Mouse (Mus musculus) left cerebral cortex, postnatal 10 days (tissue): ENCODE results near the gene Olfr263. TPM values are rescaled to one million over a fixed set of nuclear protein-coding genes. Genes with fewer than 3 reads are reported as not detected.
"Not testable (repeated sequence)": the region's sequence is repeated elsewhere in the genome, so short reads cannot be mapped to it uniquely, and the experiment has no call there.

Experiments used
- DNase-seq, 2 experiments: peaks; one replicate each; pipeline ENCODE4 v3.0.0; 2021 to 2022; ENCODE audit warnings: low spot score in 2 of 2, mixed read lengths in 1 of 2; ENCODE audit errors: extremely low spot score in 1 of 2
- intact Hi-C: fragments of 180-260 bp; cut with DNase I; formaldehyde crosslinking; loops from one replicate; pipeline ENCODE4 v1.15.1; 2025
- total RNA-seq, 2 experiments: library from RNA; stranded (reverse); gene quantifications; 2 replicates each; pipeline ENCODE4 v1.2.3; 2021

The Olfr263 gene
- not detected for total RNA-seq

GRCm38 (mm10) chr13:21129339-21129738 lies at the start of gene Olfr263:
Olfr263 (plus strand) TSS chr13:21129639.
- DNase-seq, intact Hi-C loops: not testable (repeated sequence)

- no peak for DNase-seq
- intact Hi-C loops: no loop called here
These were observed 46.8 kb upstream of the Olfr263 start for GRCm38 (mm10) chr13:21082686-21083085.

DNA sequence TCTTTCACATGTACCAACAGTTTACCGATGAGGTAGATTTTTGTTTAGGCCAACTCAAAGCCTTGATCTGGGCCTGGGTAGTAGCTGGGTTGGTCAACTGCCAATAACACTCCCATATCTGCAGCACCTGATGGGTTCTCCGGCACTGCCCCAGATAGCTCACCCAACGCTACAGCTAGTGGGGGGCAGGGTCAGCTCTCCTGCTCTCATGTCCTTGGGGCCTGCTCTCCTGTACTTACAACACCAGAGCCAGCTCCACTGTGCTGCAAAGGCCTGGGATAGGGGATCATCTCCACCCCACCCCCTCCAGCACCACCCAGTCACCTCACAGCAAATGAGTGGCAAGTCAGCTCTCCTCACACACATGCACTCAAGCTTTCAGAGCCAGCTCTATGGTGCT lies 19.7 kb upstream of the Olfr263 start:
- DNase-seq: no peak
- intact Hi-C loops: no loop called here

GRCm38 (mm10) chr13:21110441-21110840 lies 19.0 kb upstream of the Olfr263 start:
- intact Hi-C loops: no loop called here
- DNase-seq: no peak

DNA sequence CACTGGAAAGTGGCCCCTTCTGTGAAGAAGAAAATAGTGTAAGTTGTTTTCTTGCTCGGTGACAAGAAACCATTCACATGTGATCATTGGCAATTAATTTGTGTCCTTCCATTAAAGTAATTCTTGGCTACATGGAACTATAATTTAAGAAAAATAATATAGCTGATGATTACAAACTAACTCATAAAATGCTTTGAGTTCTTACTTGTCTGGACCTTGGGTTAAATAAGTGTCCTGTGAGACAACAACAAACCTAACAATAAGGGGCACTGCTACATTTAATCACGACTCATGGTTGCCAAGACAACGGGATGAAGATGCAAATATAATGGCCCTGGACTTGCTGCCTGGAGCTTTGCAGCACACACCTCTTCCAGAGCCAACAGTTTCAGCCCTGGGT lies 18.3 kb upstream of the Olfr263 start, which contains the start of gene Olfr1369-ps1:
Gene Olfr1369-ps1 (plus strand): TSS at position 301 of the 400 bp plus-strand sequence.
- DNase-seq, intact Hi-C loops: not testable (repeated sequence)

DNA sequence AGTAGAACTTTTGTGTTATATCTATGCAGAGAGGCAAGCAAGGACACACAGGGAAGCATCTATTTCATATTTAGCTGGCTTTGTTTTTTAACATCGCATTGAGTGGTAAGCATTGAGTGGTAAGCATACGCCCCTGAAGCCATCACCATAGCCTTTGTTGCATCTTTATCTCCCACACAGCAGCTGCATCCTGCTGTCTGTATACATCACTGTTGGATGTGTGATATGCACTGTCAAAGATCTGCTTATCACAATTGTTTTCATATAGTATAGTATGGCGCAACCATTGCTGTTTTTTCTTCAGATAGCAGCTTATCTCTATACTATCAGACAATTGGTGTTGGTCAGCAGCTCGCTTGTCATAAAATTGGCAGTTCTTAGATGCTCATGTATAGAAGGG lies 15.3 kb upstream of the Olfr263 start:
- no peak for DNase-seq
- intact Hi-C loops: no loop called here

DNA sequence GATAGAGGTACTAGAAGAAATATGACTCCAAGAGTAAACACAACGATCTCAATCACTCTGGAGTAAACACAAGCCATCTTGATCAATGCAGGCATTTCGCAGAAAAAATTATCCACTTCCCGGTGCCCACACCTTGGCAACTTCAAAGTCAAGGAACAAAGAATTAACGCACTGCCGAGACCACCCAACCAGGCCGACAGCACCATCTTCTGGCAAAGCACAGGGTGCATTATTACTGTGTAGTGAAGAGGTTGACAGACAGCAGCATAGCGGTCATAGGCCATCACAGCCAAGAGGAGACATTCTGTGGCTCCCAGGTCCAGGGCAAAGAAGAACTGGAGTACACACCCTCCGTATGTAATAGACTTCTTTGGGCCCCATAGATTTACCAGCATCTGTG lies 13.0 kb downstream of the Olfr263 start:
- intact Hi-C loops: no loop called here
- no peak for DNase-seq

DNA sequence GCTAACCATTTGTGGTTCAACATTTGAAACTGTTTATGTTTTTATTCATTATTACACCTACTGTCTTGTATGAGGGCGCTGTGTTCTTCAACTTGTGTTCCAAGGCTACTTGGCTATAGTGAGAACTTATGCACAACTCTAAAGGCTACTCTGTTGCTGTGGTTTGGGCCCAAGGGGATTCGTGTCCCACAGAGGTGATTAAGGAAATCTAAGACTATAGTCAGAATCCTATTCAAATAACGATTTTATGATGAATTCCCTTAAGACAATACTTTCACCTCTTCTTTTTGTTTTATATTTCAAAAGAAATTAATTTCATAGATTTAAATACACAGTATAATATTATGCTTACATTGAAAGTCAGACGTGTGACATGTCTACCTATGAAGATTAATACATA lies 16.3 kb downstream of the Olfr263 start, which contains the start of gene Olfr1368:
Gene Olfr1368 (minus strand): TSS at position 101 of the 400 bp plus-strand sequence.
- intact Hi-C loops: no loop called here

DNA sequence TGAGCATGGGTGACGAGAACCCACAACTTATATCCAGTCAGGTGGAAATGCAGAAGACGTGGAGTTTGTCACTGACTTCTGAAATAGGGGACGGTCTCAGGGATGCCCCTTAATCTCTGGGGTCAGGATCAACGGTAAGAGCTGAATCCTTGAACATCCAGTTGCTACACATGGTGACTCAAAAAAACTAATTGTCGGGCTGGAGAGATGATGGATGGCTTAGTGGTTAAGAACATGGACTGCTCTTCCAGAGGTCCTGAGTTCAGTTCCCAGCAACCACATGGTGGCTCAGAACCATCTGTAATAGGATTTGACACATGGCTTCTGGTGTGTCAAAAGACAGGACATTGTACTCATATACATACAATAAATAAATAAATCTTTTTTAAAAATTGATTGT lies 26.4 kb downstream of the Olfr263 start:
- no peak for DNase-seq
- intact Hi-C loops: loop anchor here (5.0 kb wide), 2 partner anchors 844 to 859 kb away; no protein-coding TSS in a partner anchor

More for the DNA sequence above, 16.3 kb downstream of the Olfr263 start, which contains the start of gene Olfr1368:
- DNase-seq: no peak

DNA sequence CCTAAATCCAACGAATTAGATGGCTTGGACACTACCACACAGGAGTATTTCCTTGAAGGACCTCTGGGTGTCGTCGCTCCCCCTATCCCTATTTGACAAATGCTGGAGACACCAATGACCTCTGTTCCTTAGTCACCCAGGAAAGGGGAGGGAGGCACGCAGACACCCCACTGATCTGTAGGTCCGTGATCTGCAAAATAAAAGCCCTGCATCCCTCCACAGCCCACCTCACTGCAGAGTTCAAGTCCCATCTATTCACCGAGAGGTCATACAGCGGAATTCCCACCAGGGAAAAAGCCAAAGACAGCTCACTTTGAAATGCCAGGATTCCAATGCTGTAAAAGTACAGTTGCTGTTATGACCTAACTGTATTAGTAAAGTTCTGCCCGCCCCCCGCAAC lies 28.6 kb downstream of the Olfr263 start:
- DNase-seq: no peak
- intact Hi-C loops: loop anchor here (5.0 kb wide), 2 partner anchors 846 to 861 kb away; no protein-coding TSS in a partner anchor

DNA sequence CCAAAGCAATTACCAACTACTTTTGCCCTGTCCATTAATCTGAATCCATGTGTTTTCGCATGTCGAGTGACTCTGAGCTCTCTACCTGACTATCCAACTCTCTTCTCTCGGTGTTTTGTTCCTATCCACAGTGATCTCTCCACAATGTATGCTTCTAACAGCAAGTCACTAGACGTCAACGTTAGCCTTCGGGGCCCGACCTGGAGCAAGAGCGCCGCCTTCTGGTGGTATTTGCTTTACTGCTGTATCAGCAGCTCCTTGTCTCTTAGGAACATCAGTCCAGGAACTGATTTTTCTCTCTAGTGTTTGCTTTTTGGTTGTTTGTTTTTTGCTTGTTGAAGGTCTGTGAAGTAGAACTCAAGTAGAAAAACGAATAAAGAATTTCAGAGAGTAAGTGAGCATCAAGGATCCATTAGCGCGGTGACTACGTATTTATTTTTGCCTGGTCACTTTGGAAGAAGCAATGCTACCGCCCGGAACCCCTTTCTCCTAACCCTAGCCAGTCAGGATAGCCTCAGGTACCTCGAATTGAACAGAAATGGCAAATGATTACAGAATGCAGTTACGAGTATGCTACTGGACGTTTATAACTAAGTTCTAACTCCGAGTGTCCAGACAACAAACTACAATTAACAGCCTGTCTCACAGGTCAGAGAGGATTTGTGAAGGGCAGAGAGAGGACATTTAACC lies 29.5 kb downstream of the Olfr263 start:
- DNase-seq: peak; percentile 80 to 87
- intact Hi-C loops: loop anchor here (5.0 kb wide), 2 partner anchors 847 to 862 kb away; no protein-coding TSS in a partner anchor

- peak in 1 of 2 experiments; percentile 32 for DNase-seq
- intact Hi-C loops: loop anchor here (5.0 kb wide), 2 partner anchors 847 to 862 kb away; no protein-coding TSS in a partner anchor
These were observed 30.0 kb downstream of the Olfr263 start for GRCm38 (mm10) chr13:21159475-21159819.

DNA sequence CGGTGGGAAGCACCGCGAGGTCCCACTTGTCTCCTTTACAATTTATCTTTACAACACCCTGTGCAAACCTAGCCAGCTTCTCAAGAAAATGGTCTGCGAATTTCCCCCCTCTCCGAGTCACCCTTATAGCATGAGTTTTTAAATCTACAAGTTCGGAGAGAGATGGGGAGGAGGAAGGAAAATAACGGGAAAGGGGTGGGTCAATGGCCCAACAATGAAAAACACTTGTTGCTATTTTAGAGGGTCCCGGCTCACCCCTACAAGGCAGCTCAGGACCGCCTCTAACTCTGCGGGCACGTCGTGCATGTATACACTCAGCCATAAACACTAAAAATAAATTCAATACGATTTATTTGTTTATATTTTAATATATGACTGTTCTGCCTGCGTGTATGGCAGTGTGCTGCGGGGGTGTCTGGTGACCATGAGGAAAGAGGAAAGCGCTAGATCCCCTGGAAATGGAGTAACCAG lies 30.6 kb downstream of the Olfr263 start:
- DNase-seq: no peak
- intact Hi-C loops: loop anchor here (5.0 kb wide), 1 partner anchor 72 kb away; no protein-coding TSS in a partner anchor

GRCm38 (mm10) chr13:21160657-21161590 lies 31.5 kb downstream of the Olfr263 start:
- intact Hi-C loops: loop anchor here (5.0 kb wide), 1 partner anchor 71 kb away; no protein-coding TSS in a partner anchor
- DNase-seq: peak; percentile 88 to 89

GRCm38 (mm10) chr13:21161591-21161990 lies 32.2 kb downstream of the Olfr263 start:
- intact Hi-C loops: loop anchor here (5.0 kb wide), 1 partner anchor 71 kb away; no protein-coding TSS in a partner anchor
- no peak for DNase-seq

DNA sequence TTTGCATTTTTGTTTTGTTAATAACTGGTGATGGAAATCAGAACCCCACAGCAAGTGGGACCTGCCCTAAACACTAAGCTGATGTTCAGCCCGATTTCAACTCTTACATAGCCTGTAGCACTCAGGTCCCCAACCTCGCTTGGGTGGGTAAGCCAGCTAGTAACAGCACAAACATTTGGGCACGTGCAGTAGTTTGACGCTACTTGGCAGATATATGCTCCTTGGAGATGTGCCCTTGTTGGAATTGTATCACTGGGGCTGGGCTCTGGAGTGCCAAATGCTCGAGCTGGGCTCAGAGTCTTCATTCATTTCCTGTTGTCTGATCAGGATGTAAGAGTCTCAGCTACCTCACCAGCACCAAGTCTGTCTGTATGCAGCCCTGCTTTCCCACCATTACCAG lies 33.2 kb downstream of the Olfr263 start:
- no peak for DNase-seq
- intact Hi-C loops: loop anchor here (5.0 kb wide), 1 partner anchor 70 kb away; no protein-coding TSS in a partner anchor

- intact Hi-C loops: no loop called here
- DNase-seq: peak; percentile 70 to 81
These were observed 37.8 kb downstream of the Olfr263 start for GRCm38 (mm10) chr13:21166936-21167909.

- no peak for DNase-seq
- intact Hi-C loops: no loop called here
These were observed 38.5 kb downstream of the Olfr263 start for GRCm38 (mm10) chr13:21167910-21168300.
